Mouse (Mus musculus): ENCODE measurements around the gene Wdr41. TPM values are rescaled to one million over a fixed set of nuclear protein-coding genes. Genes with fewer than 3 reads are reported as not detected.

The Wdr41 gene
- 17.1 and 17.3 TPM in 2 replicates for polyA plus RNA-seq (2016; fragmentation: Nextera tagmentation; extraction: Ambion mirVana)

GRCm38 (mm10) chr13:94976219-94977186 is at the start of gene Wdr41:
Wdr41 (plus strand) TSS chr13:94976344.
- Histone ChIP-seq H3K4me3 (peak within 1 kb of the TSS; percentile 86), H3K27ac (replicated peaks) (peak within 1 kb of the TSS; percentile 99), H3K36me3 (replicated peaks) (0 out of 2 replicates have a peak, but pooled peaks cover 4% of the 10 kb centered on the region), H3K9me3 (no peaks in the 10 kb centered on the region), H3K4me1 (peaks cover 10% of the 10 kb centered on the region), H3K27me3 (replicated peaks; ENCODE audit: low read depth, poor library complexity, severe bottlenecking) (no peaks in the 10 kb centered on the region; the same call in 1 of the 2 replicates)
- 2% methylated on average over 68 of the region's 68 CpGs for WGBS
- peak; percentile 94 for DNase-seq (ENCODE audit: low spot score)

- no peak overlapping the region for H3K4me3 ChIP-seq
Measured at GRCm38 (mm10) chr13:94928086-94928485, 48.1 kb upstream of the Wdr41 start.

GRCm38 (mm10) chr13:94938418-94938817 is 37.7 kb upstream of the Wdr41 start:
- no peaks in the 10 kb centered on the region for H3K4me1 ChIP-seq
- no peak overlapping the region for H3K4me3 ChIP-seq
- H3K27me3 ChIP-seq (replicated peaks; ENCODE audit: low read depth, poor library complexity, severe bottlenecking) = peaks cover 22% of the 10 kb centered on the region
- no peaks in the 10 kb centered on the region for H3K9me3 ChIP-seq
- WGBS = 56% methylated on average over 5 of the region's 5 CpGs
- H3K27ac ChIP-seq (replicated peaks) = no peak overlapping the region
- DNase-seq (ENCODE audit: low spot score) = no peak
- H3K36me3 ChIP-seq (replicated peaks) = no peaks in the 10 kb centered on the region

More at GRCm38 (mm10) chr13:94928086-94928485, 48.1 kb upstream of the Wdr41 start:
- no peak for DNase-seq (ENCODE audit: low spot score)
- H3K9me3 ChIP-seq = no peaks in the 10 kb centered on the region
- no peak overlapping the region for H3K27ac ChIP-seq (replicated peaks)
- H3K36me3 ChIP-seq (replicated peaks) = no peaks in the 10 kb centered on the region
- 80% methylated on average over 3 of the region's 3 CpGs for WGBS
- no peaks in the 10 kb centered on the region for H3K4me1 ChIP-seq
- peaks cover 31% of the 10 kb centered on the region for H3K27me3 ChIP-seq (replicated peaks; ENCODE audit: low read depth, poor library complexity, severe bottlenecking)

GRCm38 (mm10) chr13:94940104-94940503 is 36.0 kb upstream of the Wdr41 start:
- WGBS = 67% methylated on average over 5 of the region's 5 CpGs
- Histone ChIP-seq H3K4me3 (no peak overlapping the region), H3K27me3 (replicated peaks; ENCODE audit: low read depth, poor library complexity, severe bottlenecking) (peaks cover 22% of the 10 kb centered on the region), H3K27ac (replicated peaks) (no peak overlapping the region), H3K36me3 (replicated peaks) (no peaks in the 10 kb centered on the region), H3K9me3 (no peaks in the 10 kb centered on the region), H3K4me1 (no peaks in the 10 kb centered on the region)
- DNase-seq (ENCODE audit: low spot score) = no peak

- Histone ChIP-seq H3K36me3 (replicated peaks) (no peaks in the 10 kb centered on the region), H3K4me3 (no peak overlapping the region), H3K9me3 (no peaks in the 10 kb centered on the region), H3K27me3 (replicated peaks; ENCODE audit: low read depth, poor library complexity, severe bottlenecking) (peaks cover 14% of the 10 kb centered on the region), H3K4me1 (no peaks in the 10 kb centered on the region), H3K27ac (replicated peaks) (no peak overlapping the region)
- 19% methylated on average over 4 of the region's 4 CpGs for WGBS
- DNase-seq (ENCODE audit: low spot score) = peak; percentile 77
Measured at GRCm38 (mm10) chr13:94941230-94941629, 34.9 kb upstream of the Wdr41 start.

- DNase-seq (ENCODE audit: low spot score) = no peak
- Histone ChIP-seq H3K4me1 (no peaks in the 10 kb centered on the region), H3K4me3 (no peak overlapping the region), H3K36me3 (replicated peaks) (no peaks in the 10 kb centered on the region), H3K27me3 (replicated peaks; ENCODE audit: low read depth, poor library complexity, severe bottlenecking) (0 out of 2 replicates have a peak, but pooled peaks cover 4% of the 10 kb centered on the region), H3K27ac (replicated peaks) (no peak overlapping the region), H3K9me3 (no peaks in the 10 kb centered on the region)
- 69% methylated on average over 6 of the region's 6 CpGs for WGBS
Measured at GRCm38 (mm10) chr13:94955941-94956340, 20.2 kb upstream of the Wdr41 start.

GRCm38 (mm10) chr13:94957965-94958364 is 18.2 kb upstream of the Wdr41 start:
- Histone ChIP-seq H3K27me3 (replicated peaks; ENCODE audit: low read depth, poor library complexity, severe bottlenecking) (0 out of 2 replicates have a peak, but pooled peaks cover 4% of the 10 kb centered on the region), H3K36me3 (replicated peaks) (no peaks in the 10 kb centered on the region), H3K9me3 (no peaks in the 10 kb centered on the region), H3K4me3 (no peak overlapping the region), H3K4me1 (no peaks in the 10 kb centered on the region), H3K27ac (replicated peaks) (no peak overlapping the region)
- WGBS = 69% methylated on average over 1 of the region's 1 CpGs
- DNase-seq (ENCODE audit: low spot score) = peak; percentile 19

GRCm38 (mm10) chr13:94969992-94970553 is 6.1 kb upstream of the Wdr41 start:
- no peak overlapping the region for H3K27ac ChIP-seq (replicated peaks)
- no peak overlapping the region for H3K4me3 ChIP-seq
- no peaks in the 10 kb centered on the region for H3K36me3 ChIP-seq (replicated peaks)
- no peaks in the 10 kb centered on the region; the same call in 1 of the 2 replicates for H3K27me3 ChIP-seq (replicated peaks; ENCODE audit: low read depth, poor library complexity, severe bottlenecking)
- no peaks in the 10 kb centered on the region for H3K9me3 ChIP-seq
- H3K4me1 ChIP-seq = no peaks in the 10 kb centered on the region
- DNase-seq (ENCODE audit: low spot score) = no peak
- WGBS = 90% methylated on average over 9 of the region's 9 CpGs

- Histone ChIP-seq H3K36me3 (replicated peaks) (no peaks in the 10 kb centered on the region), H3K27ac (replicated peaks) (peak overlapping the region; percentile 99), H3K9me3 (no peaks in the 10 kb centered on the region), H3K27me3 (replicated peaks; ENCODE audit: low read depth, poor library complexity, severe bottlenecking) (no peaks in the 10 kb centered on the region; the same call in 1 of the 2 replicates), H3K4me3 (peak overlapping the region; percentile 86), H3K4me1 (peaks cover 10% of the 10 kb centered on the region)
- WGBS = 33% methylated on average over 9 of the region's 9 CpGs
- no peak for DNase-seq (ENCODE audit: low spot score)
Measured at GRCm38 (mm10) chr13:94975828-94976218, 321 bp upstream of the Wdr41 start.

- H3K36me3 ChIP-seq (replicated peaks) = peaks cover 9% of the 10 kb centered on the region
- no peaks in the 10 kb centered on the region for H3K9me3 ChIP-seq
- peaks cover 10% of the 10 kb centered on the region for H3K4me1 ChIP-seq
- no peak for DNase-seq (ENCODE audit: low spot score)
- 47% methylated on average over 7 of the region's 7 CpGs for WGBS
- no peak overlapping the region for H3K4me3 ChIP-seq
- no peaks in the 10 kb centered on the region for H3K27me3 ChIP-seq (replicated peaks; ENCODE audit: low read depth, poor library complexity, severe bottlenecking)
- H3K27ac ChIP-seq (replicated peaks) = no peak overlapping the region
Measured at GRCm38 (mm10) chr13:94979081-94979480, 2.9 kb downstream of the Wdr41 start.

GRCm38 (mm10) chr13:94990516-94990915 is 14.4 kb downstream of the Wdr41 start:
- DNase-seq (ENCODE audit: low spot score) = no peak
- Histone ChIP-seq H3K4me1 (no peaks in the 10 kb centered on the region), H3K4me3 (no peak overlapping the region), H3K27ac (replicated peaks) (no peak overlapping the region), H3K36me3 (replicated peaks) (0 out of 2 replicates have a peak, but pooled peaks cover 5% of the 10 kb centered on the region), H3K27me3 (replicated peaks; ENCODE audit: low read depth, poor library complexity, severe bottlenecking) (no peaks in the 10 kb centered on the region), H3K9me3 (no peaks in the 10 kb centered on the region)
- WGBS = 78% methylated on average over 5 of the region's 5 CpGs

GRCm38 (mm10) chr13:95007281-95007680 is 31.1 kb downstream of the Wdr41 start:
- no peak for DNase-seq (ENCODE audit: low spot score)
- peaks cover 11% of the 10 kb centered on the region; the same call in 1 of the 2 replicates for H3K36me3 ChIP-seq (replicated peaks)
- 81% methylated on average over 8 of the region's 8 CpGs for WGBS
- no peak overlapping the region for H3K27ac ChIP-seq (replicated peaks)
- no peaks in the 10 kb centered on the region for H3K4me1 ChIP-seq
- H3K27me3 ChIP-seq (replicated peaks; ENCODE audit: low read depth, poor library complexity, severe bottlenecking) = no peaks in the 10 kb centered on the region
- H3K4me3 ChIP-seq = no peak overlapping the region
- no peaks in the 10 kb centered on the region for H3K9me3 ChIP-seq

All from embryonic facial prominence, embryonic 10.5 days (tissue).